Mouse (Mus musculus) adrenal gland, postnatal 4 days (tissue): ENCODE measurements at regions not wholly inside any gene's neighbourhood (a gene's known extent, or its start where the extent isn't known, plus 50 kb on each side); places are given as distances from the start of the nearest gene placed in this dataset.
"Not testable (repeated sequence)": the region's sequence is repeated elsewhere in the genome, so short reads cannot be mapped to it uniquely, and the experiment has no call there.

Experiments used
- DNase-seq, 2 experiments: peaks; one replicate each; pipeline ENCODE4 v3.0.0; 2021 to 2022; ENCODE audit warnings: low spot score in 2 of 2, mixed read lengths in 2 of 2

DNA sequence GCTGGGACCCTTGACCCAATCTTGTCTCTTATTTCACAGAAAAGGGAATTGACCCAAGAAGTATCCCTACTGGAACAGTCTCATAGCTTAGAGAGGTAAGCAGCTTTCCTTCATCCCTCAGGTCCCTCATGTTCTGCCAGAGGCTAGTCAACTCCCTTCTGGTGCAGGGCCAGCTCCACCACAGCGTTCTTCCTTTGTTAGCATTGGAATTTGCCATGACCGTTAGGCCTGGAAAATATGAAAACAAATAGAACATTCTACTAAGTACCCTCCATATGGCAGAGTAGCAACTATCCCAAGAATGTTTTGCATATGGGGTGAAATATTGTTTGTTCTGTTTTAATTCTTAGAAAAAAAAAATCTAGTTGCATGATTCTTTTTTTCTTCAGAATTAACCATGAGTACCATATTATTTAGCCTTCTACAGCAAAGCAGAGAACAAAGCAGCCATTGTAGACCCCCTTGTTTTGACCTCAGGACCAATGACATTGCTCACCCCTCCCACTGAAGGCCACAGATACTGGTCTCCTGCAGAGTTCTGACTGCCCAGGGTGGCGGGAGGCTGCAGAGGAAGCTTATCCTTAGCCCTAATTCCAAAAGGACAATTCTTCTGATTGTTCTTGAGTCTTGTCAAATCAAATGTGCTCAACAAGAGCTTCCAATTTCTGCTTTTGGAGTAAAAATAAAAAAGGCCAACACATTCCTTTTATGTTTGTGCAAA, 78.1 kb upstream of the Ehbp1 start:
- no peak for DNase-seq

DNA sequence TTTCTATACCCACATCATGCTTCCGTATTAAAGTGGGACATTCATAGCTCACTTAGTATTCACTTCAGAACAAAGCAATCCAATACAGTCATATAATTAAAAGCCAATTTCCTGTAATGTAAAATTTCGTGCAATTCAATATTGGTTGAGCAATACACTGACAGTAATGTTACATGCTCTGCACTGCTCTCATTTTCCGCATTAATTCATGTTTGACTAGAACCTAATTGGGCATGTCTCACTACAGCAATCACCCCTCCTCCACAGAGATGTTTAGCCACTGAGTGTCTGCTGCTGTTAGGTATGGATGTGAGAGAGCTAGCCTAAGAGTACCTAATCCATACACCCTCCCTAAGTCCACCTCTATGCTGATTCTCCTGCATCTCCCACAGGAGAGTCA, 79.7 kb upstream of the Ehbp1 start:
- no peak for DNase-seq

DNA sequence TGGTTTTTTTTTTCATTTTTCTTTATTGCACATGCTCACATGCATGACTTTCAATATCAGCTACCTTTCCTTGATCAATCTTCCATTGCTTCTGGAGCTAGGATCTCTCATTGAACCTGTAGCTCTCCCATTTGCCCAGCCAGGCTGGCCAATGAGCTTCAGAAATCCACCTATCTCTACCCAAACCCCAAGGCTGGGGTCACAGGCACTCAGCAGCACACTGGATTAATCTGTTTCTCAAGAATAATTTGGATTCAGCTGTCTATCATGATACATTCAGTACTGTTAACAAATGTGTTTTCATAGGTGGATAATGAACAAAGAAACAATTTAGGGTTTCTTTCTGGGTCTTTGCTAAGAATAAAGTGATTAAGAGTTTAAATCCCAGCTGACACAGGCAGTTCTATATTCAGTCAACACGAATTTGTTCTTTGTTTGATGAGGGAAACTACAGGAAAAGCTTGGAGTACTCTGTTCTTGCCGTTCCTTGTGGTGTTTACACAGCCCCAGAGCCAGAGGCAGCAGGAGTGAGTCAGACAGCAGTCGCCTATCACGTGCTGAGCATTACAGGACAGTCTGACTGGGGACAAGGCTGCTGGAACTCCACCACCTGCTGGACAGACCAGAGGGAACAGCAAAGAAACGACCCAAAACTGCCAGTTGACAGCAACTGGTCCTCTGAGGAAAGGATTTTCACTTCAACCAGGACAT, 74.6 kb upstream of the Tmem17 start:
- peak; percentile 9 to 39 for DNase-seq

DNA sequence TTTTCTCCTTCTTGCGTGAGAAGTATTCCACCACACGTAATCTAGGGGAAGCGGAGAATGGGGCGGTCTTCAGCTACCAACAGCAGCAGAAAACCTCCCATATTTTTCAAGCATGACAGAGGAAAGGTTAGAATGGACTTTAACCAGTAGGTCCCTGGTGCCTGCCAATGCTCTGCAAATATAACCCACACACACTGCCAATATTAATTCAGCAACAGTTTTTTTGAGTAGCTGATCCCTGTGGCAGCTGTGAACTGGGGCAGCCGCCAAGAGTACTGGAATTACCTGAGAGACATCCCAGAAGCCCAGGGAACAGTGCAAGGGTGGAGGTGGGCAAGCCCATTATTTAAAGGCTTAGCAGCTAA, 74.1 kb upstream of the Tmem17 start:
- DNase-seq = no peak

DNA sequence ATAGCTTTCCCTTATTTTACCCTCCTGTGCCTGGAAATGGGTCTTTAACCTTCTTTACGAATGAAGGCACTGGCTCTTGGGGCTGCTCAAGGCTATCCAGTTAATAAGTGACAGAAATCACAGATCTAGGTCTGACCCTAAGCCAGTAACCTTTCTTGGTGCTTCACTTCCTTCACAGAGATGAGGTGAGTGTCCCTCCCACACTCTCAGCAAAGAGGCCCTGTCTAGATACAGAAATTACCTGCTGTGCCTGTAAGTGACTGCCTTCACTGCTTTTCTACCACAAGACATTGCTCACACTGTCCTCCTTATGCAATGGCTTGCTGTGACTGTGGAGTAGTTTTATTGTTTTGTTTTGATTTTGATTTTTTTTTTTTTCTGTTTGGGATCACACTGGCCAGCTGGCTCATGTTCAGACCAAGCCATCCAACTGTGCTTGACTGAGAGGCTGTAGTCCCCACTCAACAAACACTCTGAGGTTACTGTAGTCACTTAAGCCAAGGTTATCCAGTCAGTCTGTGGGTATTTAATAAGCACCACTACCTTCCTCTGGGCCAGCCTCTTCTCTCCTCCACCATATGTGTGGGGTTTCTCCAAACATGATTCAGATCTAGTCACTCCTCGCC, 73.3 kb upstream of the Tmem17 start:
- no peak for DNase-seq

DNA sequence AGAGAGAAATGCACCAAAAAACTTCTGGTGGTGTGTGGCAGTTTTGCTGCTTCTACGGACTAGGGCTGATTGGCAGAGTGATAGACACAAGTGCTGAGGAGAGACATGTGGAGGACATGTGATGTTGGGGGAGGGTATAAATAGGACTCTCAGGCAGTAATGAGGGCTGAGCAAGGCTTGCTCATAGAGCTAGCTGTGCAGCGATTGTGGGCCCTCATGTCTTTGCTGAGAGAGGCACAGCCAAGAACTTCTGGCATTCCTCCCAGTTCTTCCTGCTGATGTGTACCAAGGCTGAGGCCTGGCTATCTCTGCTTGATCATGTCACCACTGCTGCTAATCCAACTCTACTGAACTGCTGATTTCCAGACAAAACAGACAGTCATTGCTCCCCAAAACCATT, 71.4 kb upstream of the Tmem17 start:
- DNase-seq = no peak

DNA sequence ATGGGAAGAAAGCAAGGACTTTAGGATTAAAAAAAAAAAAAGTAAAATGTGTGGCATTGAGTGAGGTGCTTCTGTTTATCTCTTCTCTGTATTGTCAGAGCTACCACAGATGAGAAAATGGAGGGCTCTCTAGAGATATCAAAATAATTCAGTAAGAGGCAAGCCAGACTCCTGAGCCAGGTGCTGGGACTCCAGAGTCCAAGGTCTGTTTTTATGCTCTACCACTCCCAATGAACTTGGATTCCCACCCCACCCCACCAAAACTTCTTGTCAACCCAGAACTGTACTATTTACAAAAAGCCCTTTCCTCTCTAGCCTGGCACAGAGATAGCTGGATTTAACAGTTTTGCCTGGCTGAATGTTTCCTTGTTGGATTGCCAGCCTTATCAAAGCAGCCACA, 58.7 kb upstream of the Tmem17 start:
- no peak for DNase-seq

DNA sequence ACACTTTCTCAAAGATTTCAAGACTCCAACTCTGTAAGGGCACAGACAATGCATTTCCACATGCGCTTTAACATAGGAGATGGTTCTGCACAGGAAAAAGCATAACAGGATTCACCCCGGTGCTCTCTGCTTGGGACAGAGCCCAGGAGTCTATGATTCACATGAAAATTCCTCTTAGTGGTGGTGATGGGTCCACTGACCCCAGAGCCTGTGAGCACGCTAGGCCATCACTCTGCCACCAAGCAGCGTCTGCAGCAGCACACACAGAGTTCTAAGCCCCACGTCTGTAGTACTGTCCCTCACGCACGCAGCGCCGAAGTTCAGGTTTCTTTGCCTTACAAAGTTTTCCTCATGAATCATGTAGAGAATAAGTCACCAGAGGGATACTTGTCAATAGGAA, 55.6 kb upstream of the Tmem17 start:
- no peak for DNase-seq

DNA sequence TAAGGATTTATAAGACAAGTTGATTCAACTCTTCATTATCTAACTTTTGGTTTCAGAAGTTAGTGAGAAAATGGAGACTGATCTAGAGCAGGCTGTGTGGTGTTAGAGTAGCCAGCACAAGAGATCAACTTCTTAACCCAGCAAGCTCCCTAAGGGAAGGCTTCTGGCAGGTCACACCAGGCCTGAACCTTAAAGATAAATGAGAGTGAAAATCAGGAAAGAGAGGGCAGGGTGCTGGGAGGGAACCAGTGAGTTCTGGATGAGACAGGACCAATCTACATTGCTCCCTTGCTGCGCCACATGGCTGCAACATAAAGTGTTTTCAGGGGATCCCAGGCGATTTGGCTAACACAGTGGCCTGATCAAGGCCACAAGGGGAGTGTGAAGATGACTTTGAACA, 54.7 kb upstream of the Tmem17 start:
- DNase-seq = no peak

DNA sequence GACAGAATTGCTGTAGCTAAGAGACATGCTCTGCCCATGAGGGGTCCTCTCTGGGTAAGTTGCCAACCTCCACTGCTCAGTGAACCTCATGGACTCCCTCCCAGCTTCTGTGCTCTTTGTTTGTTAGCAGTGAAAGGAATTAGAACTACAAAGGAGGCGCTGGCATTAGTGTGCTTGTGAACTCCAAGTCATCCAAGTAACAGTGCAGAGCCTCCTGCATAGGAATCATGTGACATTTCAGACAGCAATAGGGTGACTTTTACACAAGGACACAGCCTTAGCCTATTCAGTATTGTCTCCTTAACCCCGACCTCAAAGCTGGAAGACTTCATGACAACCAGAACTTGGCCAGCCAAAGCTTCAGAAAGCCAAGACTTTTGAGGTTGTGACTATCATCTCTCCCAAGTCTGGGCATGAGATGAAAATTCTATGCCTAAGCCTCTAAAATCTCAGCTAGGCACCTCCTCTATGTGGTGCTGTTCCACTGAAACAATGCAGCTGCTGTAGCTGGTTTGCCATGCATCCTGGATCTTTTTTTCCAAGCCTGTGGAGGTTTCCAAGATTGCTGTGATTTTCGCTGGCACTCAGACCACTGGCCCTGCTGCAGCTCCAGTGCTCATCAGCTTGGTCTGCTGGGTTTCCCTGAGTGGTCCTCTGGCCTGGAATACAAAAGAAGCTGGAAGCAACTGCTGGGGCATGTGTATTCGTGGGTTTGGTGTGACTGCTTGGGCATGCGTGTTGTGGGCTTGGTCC, 52.8 kb upstream of the Tmem17 start:
- DNase-seq = no peak

DNA sequence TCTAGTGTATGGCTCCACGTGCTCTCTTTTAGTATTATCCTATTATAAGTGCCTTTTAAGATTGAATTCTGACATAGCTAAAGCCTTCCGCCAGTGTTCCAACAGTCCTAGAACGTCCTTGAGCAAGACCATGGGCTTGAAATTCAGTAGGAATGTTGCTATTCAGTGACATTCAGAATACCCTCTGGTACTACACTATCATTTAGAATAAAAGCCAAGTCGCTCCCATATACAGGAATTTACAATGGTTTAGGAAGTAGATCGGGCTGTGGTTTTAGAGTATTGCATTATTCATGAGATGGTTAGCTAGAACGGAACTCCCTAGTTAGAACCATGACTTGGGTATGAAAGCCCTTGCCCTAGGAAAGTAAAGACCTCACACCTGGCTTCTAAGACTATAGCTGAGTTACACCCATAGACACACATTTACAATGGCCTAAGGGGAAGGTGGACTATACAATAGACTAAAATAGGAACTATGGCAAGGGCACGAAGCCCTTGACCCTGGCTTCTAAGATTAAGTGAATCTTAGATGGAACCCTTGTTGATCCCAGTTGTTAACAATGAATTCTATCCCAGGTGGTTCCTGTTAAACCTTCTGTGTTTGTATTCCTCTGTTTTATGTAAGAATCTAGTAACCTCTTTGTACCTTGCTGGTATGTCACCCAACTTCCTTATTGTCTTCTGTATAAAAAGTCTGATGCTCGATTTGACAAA, 50.7 kb upstream of the Tmem17 start:
- not testable (repeated sequence) for DNase-seq
